Mouse (Mus musculus) kidney, postnatal 0 days (tissue): ENCODE data around the gene Trim9. TPM values are rescaled to one million over a fixed set of nuclear protein-coding genes. Genes with fewer than 3 reads are reported as not detected.

Experiments
- ATAC-seq: fragments of 200-750 bp; cut with Nextera tagmentation; replicated peaks from 2 replicates; pipeline ENCODE4 v1.8.0; 2017; ENCODE audit warnings: low read depth, moderate number of reproducible peaks, moderate TSS enrichment, moderate library complexity; ENCODE audit not compliant: low FRiP score
- DNase-seq: peaks from one replicate; pipeline ENCODE4 v3.0.0-alpha.2; 2016; ENCODE audit warnings: low spot score
- H3K27ac ChIP-seq: fragments of 300-500 bp; sonication (generic); 2 replicates; pipeline ENCODE4 v1.5.1; 2014; ENCODE audit warnings: mild to moderate bottlenecking
- H3K27me3 ChIP-seq: fragments of 300-500 bp; sonication (generic); 2 replicates; pipeline ENCODE4 v1.6.1; 2014; ENCODE audit warnings: low read length, mixed read lengths; ENCODE audit not compliant: insufficient read depth
- H3K36me3 ChIP-seq: fragments of 300-500 bp; sonication (generic); 2 replicates; pipeline ENCODE4 v1.6.1; 2014; ENCODE audit warnings: low read length, mixed read lengths; ENCODE audit not compliant: insufficient read depth
- H3K4me1 ChIP-seq: fragments of 300-500 bp; sonication (generic); replicated peaks from 2 replicates; pipeline ENCODE4 v1.6.1; 2014; ENCODE audit warnings: antibody characterized with exemption, low read length, mixed read lengths; ENCODE audit not compliant: insufficient read depth
- H3K4me2 ChIP-seq: fragments of 300-500 bp; sonication (generic); 2 replicates; pipeline ENCODE4 v1.6.1; 2014; ENCODE audit warnings: mild to moderate bottlenecking, low read length, moderate library complexity, mixed read lengths
- H3K4me3 ChIP-seq: fragments of 300-500 bp; sonication (generic); replicated peaks from 2 replicates; pipeline ENCODE4 v1.5.1; 2014; ENCODE audit warnings: low read depth, low read length
- H3K9ac ChIP-seq: fragments of 300-500 bp; sonication (generic); 2 replicates; pipeline ENCODE4 v1.6.1; 2014; ENCODE audit warnings: low read depth, low read length
- H3K9me3 ChIP-seq: fragments of 300-500 bp; sonication (generic); replicated peaks from 2 replicates; pipeline ENCODE4 v1.6.1; 2016; ENCODE audit warnings: low read length, inconsistent platforms, mixed read lengths
- CTCF ChIP-seq: IDR thresholded peaks from 2 replicates; pipeline ENCODE4 v1.5.1; 2016; ENCODE audit warnings: antibody characterized with exemption, low read depth, mild to moderate bottlenecking, moderate library complexity
- WGBS: fragments of 180-500 bp; shearing (Covaris S2); extraction: QIAGEN DNeasy Blood & Tissue Kit; methylation state at CpG from one replicate; pipeline ENCODE4 v1.1.7; 2014; 5-methylcytosine and 5-hydroxymethylcytosine counted together
- polyA plus RNA-seq: library from polyadenylated mRNA; unstranded; fragments of >200 nt; fragmentation: Nextera tagmentation; extraction: Ambion mirVana; gene quantifications from 2 replicates; pipeline ENCODE4 v1.2.1, GENCODE M21; 2015

Gene Trim9
- polyA plus RNA-seq, 1 experiment from 2014 or later, result 2.3 TPM

DNA sequence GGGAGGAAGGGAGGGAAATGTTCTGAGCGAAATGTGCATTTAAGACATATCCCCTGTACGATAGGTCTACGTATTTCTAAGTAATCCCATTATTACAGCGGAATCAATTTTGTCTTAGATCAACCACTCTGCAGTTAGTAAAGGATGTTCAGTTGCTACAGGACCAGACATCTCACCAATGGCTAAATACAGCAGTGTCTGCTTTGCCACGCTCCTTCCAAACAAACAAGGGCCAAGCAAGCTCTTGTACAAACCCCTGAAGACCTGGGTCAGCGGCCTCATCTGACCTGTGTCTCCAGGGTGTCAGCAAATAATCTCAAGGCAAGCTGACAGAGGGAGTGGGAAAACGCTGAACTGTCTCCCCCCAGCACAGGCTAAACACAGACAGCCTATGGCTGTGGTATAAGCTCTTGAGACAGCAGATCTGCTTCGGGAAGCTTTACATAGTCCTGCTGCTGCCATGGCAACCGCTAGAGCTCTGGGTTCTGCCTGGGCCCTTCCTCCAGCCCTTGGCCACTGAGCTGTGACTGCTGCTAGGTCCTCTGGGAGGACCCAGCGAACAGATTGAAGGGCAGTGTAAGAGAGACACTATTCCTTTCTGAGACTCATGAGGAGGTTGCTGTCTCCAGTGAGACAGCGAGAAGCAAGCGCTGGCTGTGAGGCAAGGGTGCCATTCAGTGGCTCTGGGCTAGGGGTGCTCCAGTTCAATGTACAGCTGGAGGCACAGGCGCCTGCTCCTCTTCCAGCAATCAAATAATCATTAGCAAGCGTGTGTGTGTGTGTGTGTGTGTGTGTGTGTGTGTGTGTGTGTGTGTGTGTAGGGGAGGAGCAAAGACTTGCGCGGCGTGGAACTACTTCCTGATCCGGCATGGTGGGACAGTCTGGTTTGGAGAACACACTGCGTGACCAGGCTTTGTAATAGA, 20.2 kb upstream of the Trim9 start:
- no peak overlapping the region for H3K9ac ChIP-seq
- peak; percentile 18; the same call in 1 of the 2 replicates for TF ChIP-seq CTCF
- no peaks in the 10 kb centered on the region for H3K27me3 ChIP-seq
- H3K4me3 ChIP-seq, result no peak overlapping the region
- no peaks in the 10 kb centered on the region for H3K4me1 ChIP-seq
- peak; percentile 97 for ATAC-seq
- 39% methylated on average over 19 of the region's 19 CpGs for WGBS
- peak overlapping the region; percentile 45; the same call in 1 of the 2 replicates for H3K4me2 ChIP-seq
- H3K36me3 ChIP-seq, result no peaks in the 10 kb centered on the region
- DNase-seq, result peak; percentile 89
- no peaks in the 10 kb centered on the region for H3K9me3 ChIP-seq
- peak overlapping the region; percentile 58; the same call in 1 of the 2 replicates for H3K27ac ChIP-seq

DNA sequence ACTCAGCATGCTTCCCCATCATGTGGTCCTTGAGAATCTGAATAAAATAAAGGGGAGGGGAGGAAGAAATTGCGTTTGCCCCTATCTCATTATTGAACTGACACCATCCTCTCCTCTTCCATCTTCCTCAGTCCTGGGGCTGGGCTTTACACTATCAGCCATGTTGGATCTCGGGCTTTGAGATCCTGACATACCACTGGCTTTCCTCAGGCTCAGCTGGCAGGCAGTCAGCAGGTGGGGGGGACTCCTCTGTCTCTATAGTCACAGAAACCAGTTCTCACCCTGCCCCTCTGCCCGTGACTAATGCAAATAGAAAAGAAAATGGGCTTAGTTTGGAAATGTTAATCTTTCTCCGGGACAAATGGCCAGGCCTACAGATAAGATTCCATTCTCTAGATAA, 15.6 kb upstream of the Trim9 start:
- no peak for TF ChIP-seq CTCF
- Histone ChIP-seq H3K27ac (no peak overlapping the region), H3K9me3 (no peaks in the 10 kb centered on the region), H3K9ac (no peak overlapping the region), H3K27me3 (no peaks in the 10 kb centered on the region), H3K4me1 (no peaks in the 10 kb centered on the region), H3K4me3 (no peak overlapping the region), H3K4me2 (no peak overlapping the region), H3K36me3 (no peaks in the 10 kb centered on the region)
- ATAC-seq, result no peak
- 61% methylated on average over 4 of the region's 4 CpGs for WGBS
- DNase-seq, result no peak

DNA sequence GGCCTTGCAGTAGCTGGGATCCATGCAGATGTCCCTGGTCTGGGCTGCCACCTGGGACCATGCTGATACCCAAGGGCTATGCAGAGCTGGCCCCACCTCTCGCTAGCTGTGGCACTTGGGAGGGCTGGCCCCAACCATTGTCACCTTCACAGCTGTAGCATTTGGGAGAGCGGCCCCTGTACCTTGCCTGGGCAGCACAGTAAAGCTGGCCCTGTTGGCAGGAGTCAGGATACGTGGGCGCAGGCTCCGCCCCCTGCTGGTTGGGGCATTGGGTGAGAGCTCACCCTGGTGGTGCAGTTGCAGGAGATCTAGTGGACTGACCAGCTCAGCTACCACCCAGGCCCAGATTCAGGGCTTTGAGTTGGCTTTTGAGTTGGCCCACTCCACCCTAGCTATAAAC, 12.9 kb upstream of the Trim9 start:
- H3K9me3 ChIP-seq, result no peaks in the 10 kb centered on the region
- no peaks in the 10 kb centered on the region for H3K27me3 ChIP-seq
- H3K27ac ChIP-seq, result no peak overlapping the region
- WGBS, result 83% methylated on average over 5 of the region's 5 CpGs
- no peak overlapping the region for H3K4me3 ChIP-seq
- no peak overlapping the region for H3K9ac ChIP-seq
- DNase-seq, result no peak
- peak; percentile 35 for TF ChIP-seq CTCF
- ATAC-seq, result no peak
- no peak overlapping the region for H3K4me2 ChIP-seq
- no peaks in the 10 kb centered on the region for H3K36me3 ChIP-seq
- no peaks in the 10 kb centered on the region for H3K4me1 ChIP-seq

DNA sequence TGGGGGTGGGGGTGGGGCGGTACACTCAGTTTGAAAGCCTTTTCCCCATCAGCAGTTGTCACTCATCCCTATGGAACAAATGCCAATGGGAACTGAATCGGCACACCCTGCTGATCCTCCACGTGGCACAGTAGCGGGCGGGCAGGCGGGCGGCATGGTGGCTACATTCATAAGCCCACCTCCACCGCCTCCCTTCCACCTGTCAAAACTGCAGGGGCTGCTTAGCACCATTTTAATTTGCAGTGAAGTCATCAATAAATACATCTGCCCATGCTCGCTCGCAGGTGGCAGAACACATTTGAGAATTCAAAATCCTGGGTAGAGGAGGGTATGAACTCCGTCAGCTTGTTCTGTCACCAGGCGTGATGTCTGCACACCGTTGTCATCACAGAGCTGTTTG, 12.0 kb upstream of the Trim9 start:
- no peak for DNase-seq
- no peak for ATAC-seq

DNA sequence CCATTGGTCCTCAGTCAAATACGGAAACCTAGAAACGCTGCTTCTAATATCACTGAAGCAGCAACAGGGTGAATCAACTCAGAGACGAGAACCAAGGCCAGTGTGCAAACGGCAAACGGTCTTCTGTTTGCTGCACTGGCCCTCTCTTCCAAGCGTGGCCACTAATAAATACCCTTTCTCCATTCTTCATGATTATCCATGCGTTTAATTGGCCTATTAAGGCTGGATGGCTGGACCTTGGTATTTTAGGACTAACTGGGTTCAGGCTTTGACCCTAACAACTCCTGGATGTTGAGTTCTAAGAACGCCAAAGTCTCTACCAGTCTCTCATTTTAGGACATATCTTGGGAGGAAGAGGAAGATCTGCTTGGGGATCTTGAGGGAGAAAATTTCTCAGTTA, 7.5 kb upstream of the Trim9 start:
- peak; percentile 15 for DNase-seq

More for the DNA sequence above, 12.0 kb upstream of the Trim9 start:
- 86% methylated on average over 13 of the region's 13 CpGs for WGBS
- H3K4me3 ChIP-seq, result no peak overlapping the region
- TF ChIP-seq CTCF, result no peak
- no peaks in the 10 kb centered on the region for H3K9me3 ChIP-seq
- no peaks in the 10 kb centered on the region for H3K4me1 ChIP-seq
- no peaks in the 10 kb centered on the region for H3K36me3 ChIP-seq
- no peak overlapping the region for H3K9ac ChIP-seq
- no peak overlapping the region for H3K27ac ChIP-seq
- H3K4me2 ChIP-seq, result no peak overlapping the region
- H3K27me3 ChIP-seq, result no peaks in the 10 kb centered on the region

DNA sequence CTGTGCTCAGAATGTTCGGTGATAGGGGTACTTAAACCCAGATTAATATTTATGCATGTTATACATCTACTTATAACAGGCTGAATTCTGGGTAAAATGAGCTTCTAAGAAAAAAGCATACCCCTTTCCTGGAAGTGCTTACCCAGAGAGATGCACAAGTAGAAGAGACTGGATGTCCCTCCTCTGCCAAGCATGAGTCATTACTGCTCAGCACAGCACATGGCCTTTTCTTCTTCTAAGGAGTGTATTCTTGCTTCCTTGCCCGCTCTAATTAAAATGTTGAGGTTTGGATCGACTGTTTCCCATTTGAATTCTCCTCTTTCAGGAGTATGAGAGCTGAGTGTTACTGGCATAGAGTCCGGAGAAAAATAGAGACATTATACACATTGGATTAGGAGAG, 3.1 kb upstream of the Trim9 start:
- peaks cover 9% of the 10 kb centered on the region for H3K4me1 ChIP-seq
- no peaks in the 10 kb centered on the region for H3K9me3 ChIP-seq
- no peak for TF ChIP-seq CTCF
- H3K4me2 ChIP-seq, result no peak overlapping the region
- ATAC-seq (no peak), DNase-seq (no peak)
- H3K4me3 ChIP-seq, result no peak overlapping the region
- H3K9ac ChIP-seq, result no peak overlapping the region
- H3K36me3 ChIP-seq, result no peaks in the 10 kb centered on the region
- peaks cover 9% of the 10 kb centered on the region; the same call in 1 of the 2 replicates for H3K27me3 ChIP-seq
- 88% methylated on average over 4 of the region's 4 CpGs for WGBS
- no peak overlapping the region for H3K27ac ChIP-seq

More for the DNA sequence above, 7.5 kb upstream of the Trim9 start:
- Histone ChIP-seq H3K9ac (no peak overlapping the region), H3K4me2 (no peak overlapping the region), H3K4me1 (no peaks in the 10 kb centered on the region), H3K36me3 (no peaks in the 10 kb centered on the region), H3K27me3 (no peaks in the 10 kb centered on the region), H3K9me3 (no peaks in the 10 kb centered on the region), H3K27ac (no peak overlapping the region), H3K4me3 (no peak overlapping the region)
- 38% methylated on average over 8 of the region's 8 CpGs for WGBS
- ATAC-seq, result no peak
- no peak for TF ChIP-seq CTCF
